Mouse (Mus musculus): ENCODE data around the gene Elf3.

DNA sequence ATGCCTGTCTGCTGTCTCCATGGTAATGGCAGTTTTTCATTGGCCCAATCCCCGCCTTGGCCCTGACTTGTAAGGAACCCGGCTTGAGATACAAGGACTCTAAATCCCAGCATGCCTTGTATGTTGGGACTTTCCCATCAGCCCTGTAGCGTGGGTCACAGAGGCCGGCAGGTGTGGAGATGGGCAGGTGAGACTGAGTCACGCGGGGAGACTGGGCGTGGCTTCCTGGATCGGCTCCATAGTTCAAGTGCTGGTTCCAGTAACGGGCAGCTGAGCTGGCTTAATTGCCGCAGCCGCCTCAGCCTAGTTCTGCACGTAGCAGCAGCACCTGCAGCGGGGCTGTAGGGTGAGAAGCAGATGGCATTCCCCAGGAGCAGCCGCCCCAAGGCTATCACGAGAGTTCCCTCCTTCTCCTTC lies 9.9 kb downstream of the Elf3 start:
- no peak for TF ChIP-seq EP300 (IDR thresholded peaks at IDR 0.05; ENCODE audit: low read depth)
- TF ChIP-seq CTCF (IDR thresholded peaks at IDR 0.05; ENCODE audit: low read depth) = no peak
